Mouse (Mus musculus): ENCODE data around the gene Iqcc.

Iqcc gene

GRCm38 (mm10) chr4:129580347-129580746 is 38.6 kb downstream of the Iqcc start:
- in situ Hi-C loops (cut with MboI) = no loop called here

GRCm38 (mm10) chr4:129578466-129578865 is 40.4 kb downstream of the Iqcc start, which contains the start of gene Fam167b:
TSS of gene Fam167b (minus strand) at chr4:129578549.
- in situ Hi-C loops (cut with MboI) = no loop called here

GRCm38 (mm10) chr4:129577688-129578087 is 41.2 kb downstream of the Iqcc start:
- in situ Hi-C loops (cut with MboI) = no loop called here

- in situ Hi-C loops (cut with MboI) = no loop called here
Observed at GRCm38 (mm10) chr4:129576863-129577491, 41.9 kb downstream of the Iqcc start.

- in situ Hi-C loops (cut with MboI) = no loop called here
Observed at GRCm38 (mm10) chr4:129575171-129575844, 43.6 kb downstream of the Iqcc start.

GRCm38 (mm10) chr4:129573430-129573829 is 45.5 kb downstream of the Iqcc start, which contains the start of gene Lck:
TSS of gene Lck (minus strand) at chr4:129573641.
- in situ Hi-C loops (cut with MboI) = no loop called here

GRCm38 (mm10) chr4:129573093-129573370 is 45.9 kb downstream of the Iqcc start:
- in situ Hi-C loops (cut with MboI) = no loop called here

GRCm38 (mm10) chr4:129572236-129573092 is 46.4 kb downstream of the Iqcc start:
- in situ Hi-C loops (cut with MboI) = no loop called here

GRCm38 (mm10) chr4:129571551-129572084 is 47.3 kb downstream of the Iqcc start:
- in situ Hi-C loops (cut with MboI) = no loop called here

GRCm38 (mm10) chr4:129570028-129570427 is 48.9 kb downstream of the Iqcc start:
- in situ Hi-C loops (cut with MboI) = no loop called here

- in situ Hi-C loops (cut with MboI) = no loop called here
Observed at GRCm38 (mm10) chr4:129568366-129568765, 50.5 kb downstream of the Iqcc start.

GRCm38 (mm10) chr4:129565139-129565538 is 53.8 kb downstream of the Iqcc start:
- in situ Hi-C loops (cut with MboI) = no loop called here

Data from mature B cell (primary cell).